Mouse (Mus musculus) C3H10T1/2 (cell line): ENCODE data around the gene Cdhr2. TPM values are rescaled to one million over a fixed set of nuclear protein-coding genes. Genes with fewer than 3 reads are reported as not detected.

Experiments
- polyA plus RNA-seq, 2 experiments: library from polyadenylated mRNA; unstranded; fragments of >200 nt; fragmentation: generic; extraction: Trizol; gene quantifications; one replicate each; pipeline ENCODE4 v1.2.1; 2012; ENCODE audit warnings: missing spikeins in 2 of 2

Cdhr2 gene
- polyA plus RNA-seq = not detected

DNA sequence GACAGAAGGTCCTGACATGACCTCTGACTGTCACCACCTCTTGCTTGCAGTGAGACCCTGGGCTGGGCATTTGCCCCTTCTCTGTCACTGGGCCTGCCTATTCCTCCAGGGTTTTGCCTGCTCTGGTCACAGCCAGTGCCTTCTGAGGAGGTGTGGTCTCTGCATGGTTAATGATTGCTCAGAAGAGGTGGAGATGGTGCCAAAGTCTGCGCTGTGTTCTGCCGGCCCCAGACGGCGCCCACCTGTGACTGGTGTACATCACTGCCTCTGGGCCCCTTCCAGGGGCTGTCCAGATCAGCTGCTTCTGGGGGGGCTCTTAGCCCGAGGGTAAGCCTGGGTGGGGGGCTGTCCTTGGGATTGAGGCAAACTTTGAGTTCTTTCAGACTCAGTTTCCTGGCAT lies at the start of gene Cdhr2:
Cdhr2 (plus strand) TSS at position 219 of the 400 bp plus-strand sequence.

GRCm38 (mm10) chr13:54693558-54694347 lies 7.5 kb upstream of the Cdhr2 start, which contains the start of gene Rnf44:
Rnf44 (minus strand) TSS chr13:54693907.

GRCm38 (mm10) chr13:54749864-54750411 lies 48.7 kb downstream of the Cdhr2 start, which contains the start of gene Gprin1:
Gprin1 (minus strand) TSS chr13:54749874.

DNA sequence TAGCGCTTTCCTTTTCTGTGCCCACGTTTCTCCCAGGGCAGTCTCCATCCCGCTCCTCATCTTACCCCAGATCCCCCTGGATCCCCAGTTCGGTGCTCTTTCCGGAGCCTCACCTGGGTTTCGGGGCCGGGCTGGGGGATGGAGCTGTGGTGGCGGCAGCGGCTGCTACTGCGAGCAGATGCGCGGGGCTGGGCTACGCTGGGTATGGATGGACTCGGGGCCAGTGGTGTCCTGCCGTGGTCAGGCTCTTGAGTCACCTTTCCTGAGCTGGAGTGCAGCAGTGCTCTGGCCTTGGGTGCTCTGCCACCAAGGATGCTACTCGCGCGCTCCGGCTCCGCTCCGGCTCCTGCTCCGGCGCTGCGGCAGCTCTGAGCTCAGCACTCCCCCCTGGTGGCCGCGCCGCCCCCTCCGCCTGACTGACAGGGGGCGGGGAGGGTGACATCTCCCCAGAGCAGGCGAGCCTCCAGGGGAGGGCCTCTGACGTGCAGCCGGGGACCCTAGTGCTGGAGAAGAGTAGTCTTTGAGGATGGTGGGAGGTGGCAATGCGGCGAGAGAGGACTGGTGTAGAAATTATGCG lies 65.0 kb downstream of the Cdhr2 start, which contains the start of gene Sncb:
Sncb (minus strand) TSS at position 404 of the 577 bp plus-strand sequence.

DNA sequence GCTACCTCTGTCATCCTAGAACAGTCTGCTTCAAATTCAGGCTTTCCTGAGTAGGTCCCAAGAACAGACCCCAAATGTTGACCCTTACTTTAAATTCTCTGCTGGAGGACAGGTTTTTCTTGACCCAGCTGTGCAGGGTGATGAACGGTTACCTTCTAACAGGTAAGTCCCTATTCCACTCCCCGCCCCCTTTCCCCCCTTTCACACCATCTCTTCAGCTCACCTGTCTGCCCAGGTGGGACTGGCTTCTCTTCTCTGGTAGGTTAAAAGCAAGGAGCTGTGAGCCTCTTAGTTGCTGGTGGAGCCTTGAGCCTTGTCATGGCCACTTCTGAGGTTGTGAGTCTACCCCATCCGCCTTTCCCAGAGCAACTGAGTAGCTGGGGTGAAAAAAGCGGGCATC lies 82.4 kb downstream of the Cdhr2 start, which contains the start of gene Eif4e1b:
Eif4e1b (plus strand) TSS at position 301 of the 400 bp plus-strand sequence.

Other genes starting within 250 kb of the Cdhr2 start
- 10 to 100 TPM; 32.4 to 45.6 TPM for gene Thoc3, start 232.6 kb upstream of the Cdhr2 start, polyA plus RNA-seq
- 1 to 10 TPM in 1 of 2 experiments, under 1 TPM in 1; 0.83 to 6.6 TPM for gene Simc1, start 197.7 kb upstream of the Cdhr2 start, polyA plus RNA-seq
- 10 to 100 TPM; 20.0 to 49.7 TPM for gene 4833439L19Rik, start 136.0 kb upstream of the Cdhr2 start, polyA plus RNA-seq
- 10 to 100 TPM in 1 of 2 experiments, 1 to 10 TPM in 1; 3.8 to 13.9 TPM for gene Arl10, start 126.4 kb upstream of the Cdhr2 start, polyA plus RNA-seq
- 10 to 100 TPM; 34.3 to 60.0 TPM for gene Nop16, start 111.4 kb upstream of the Cdhr2 start, polyA plus RNA-seq
- gene Higd2a, start 111.3 kb upstream of the Cdhr2 start, polyA plus RNA-seq = 100 to 1,000 TPM; 236 to 309 TPM
- gene Cltb, start 90.1 kb upstream of the Cdhr2 start, polyA plus RNA-seq = 100 to 1,000 TPM in 1 of 2 experiments, 10 to 100 TPM in 1; 71.5 to 127 TPM
- 10 to 100 TPM in 1 of 2 experiments, 1 to 10 TPM in 1; 8.0 to 33.2 TPM for gene Faf2, start 79.7 kb upstream of the Cdhr2 start, polyA plus RNA-seq
- 10 to 100 TPM in 1 of 2 experiments, 1 to 10 TPM in 1; 3.0 to 19.6 TPM for gene Rnf44, start 7.6 kb upstream of the Cdhr2 start, polyA plus RNA-seq
- not detected for gene Gprin1, start 48.4 kb downstream of the Cdhr2 start, polyA plus RNA-seq
- gene Sncb, start 65.1 kb downstream of the Cdhr2 start, polyA plus RNA-seq = under 1 TPM in 1 of 2 experiments, not detected in 1; 0.07 TPM
- gene Eif4e1b, start 82.5 kb downstream of the Cdhr2 start, polyA plus RNA-seq = under 1 TPM in 1 of 2 experiments, not detected in 1; 0.13 TPM
- gene Tspan17, start 87.9 kb downstream of the Cdhr2 start, polyA plus RNA-seq = 10 to 100 TPM; 46.3 to 66.0 TPM
- under 1 TPM in 1 of 2 experiments, not detected in 1; 0.02 TPM for gene Unc5a, start 247.9 kb downstream of the Cdhr2 start, polyA plus RNA-seq